Mouse (Mus musculus): ENCODE results near the gene Cpped1.

- no peak for TF ChIP-seq CTCF (IDR thresholded peaks at IDR 0.05; ENCODE audit: extremely low read depth, insufficient read length, insufficient replicate concordance, low read depth, low read length)
- no peak for TF ChIP-seq POLR2A (IDR thresholded peaks at IDR 0.05; ENCODE audit: low read depth, low read length)
These were observed 19.1 kb downstream of the Cpped1 start for GRCm38 (mm10) chr16:11890186-11890585.

Data from small intestine, adult 2 months (tissue).